Mouse (Mus musculus) ES-E14 (cell line): Measurements from ENCODE around the gene Dhx57. TPM values are rescaled to one million over a fixed set of nuclear protein-coding genes. Genes with fewer than 3 reads are reported as not detected.
A peak's percentile ranks its signal among the peaks of the same experiment; 100 is the strongest.

Experiments used
- DNase-seq: peaks from one replicate; pipeline ENCODE4 v3.0.0-alpha.2; 2013; ENCODE audit warnings: low read depth, low spot score
- H3K27ac ChIP-seq: 2 replicates; pipeline ENCODE4 v1.5.1; 2012; ENCODE audit warnings: low read depth, mild to moderate bottlenecking, low read length, moderate library complexity, mixed read lengths; ENCODE audit not compliant: poor library complexity, insufficient read depth, severe bottlenecking
- H3K36me3 ChIP-seq: 2 replicates; pipeline ENCODE4 v1.6.1; 2012; ENCODE audit warnings: mild to moderate bottlenecking, low read length, moderate library complexity, mixed read lengths; ENCODE audit not compliant: control insufficient read depth, poor library complexity, insufficient read depth, severe bottlenecking
- H3K4me1 ChIP-seq, 2 experiments: fragments of 150-350 bp in 1 of 2; sonication (generic) in 1 of 2; 2 replicates each; pipeline ENCODE4 v1.6.1; 2012; ENCODE audit warnings: low read length in 2 of 2, mild to moderate bottlenecking in 1 of 2, mixed read lengths in 1 of 2; ENCODE audit not compliant: control insufficient read depth in 2 of 2, insufficient read depth in 2 of 2, poor library complexity in 1 of 2
- H3K4me3 ChIP-seq, 2 experiments: fragments of 150-350 bp in 1 of 2; sonication (generic) in 1 of 2; 2 replicates each; pipeline ENCODE4 v1.5.1; 2012; ENCODE audit warnings: low read length in 2 of 2, low read depth in 1 of 2, mild to moderate bottlenecking in 1 of 2, mixed read lengths in 1 of 2; ENCODE audit not compliant: insufficient read depth in 1 of 2, poor library complexity in 1 of 2, severe bottlenecking in 1 of 2
- H3K9ac ChIP-seq: 2 replicates; pipeline ENCODE4 v1.6.1; 2012; ENCODE audit warnings: low read depth, mild to moderate bottlenecking, low read length, mixed read lengths; ENCODE audit not compliant: poor library complexity, insufficient read depth, severe bottlenecking
- H3K9me3 ChIP-seq: fragments of 150-350 bp; sonication (generic); 2 replicates; pipeline ENCODE4 v1.6.1; 2012; ENCODE audit warnings: low read depth, mild to moderate bottlenecking, low read length; ENCODE audit not compliant: control insufficient read depth, insufficient read depth
- CHD2 ChIP-seq: IDR thresholded peaks from 2 replicates; pipeline ENCODE4 v1.6.1; 2014; ENCODE audit warnings: mild to moderate bottlenecking, low read depth, low read length, inconsistent platforms
- HCFC1 ChIP-seq: IDR thresholded peaks from 2 replicates; pipeline ENCODE4 v1.6.1; 2012; ENCODE audit warnings: low read length, inconsistent platforms, borderline replicate concordance; ENCODE audit not compliant: insufficient read depth
- MAFK ChIP-seq: IDR thresholded peaks from 2 replicates; pipeline ENCODE4 v1.6.1; 2014; ENCODE audit warnings: mild to moderate bottlenecking, low read depth, low read length, inconsistent platforms; ENCODE audit not compliant: insufficient read depth
- ZC3H11A ChIP-seq: IDR thresholded peaks from 2 replicates; pipeline ENCODE4 v1.6.1; 2012; ENCODE audit warnings: low read depth, mild to moderate bottlenecking, inconsistent platforms, low read length, borderline replicate concordance
- ZNF384 ChIP-seq: IDR thresholded peaks from 2 replicates; pipeline ENCODE4 v1.6.1; 2012; ENCODE audit warnings: low read depth, low read length, inconsistent platforms
- in situ Hi-C, 2 experiments: fragments of 600-800 bp; cut with MboI; formaldehyde crosslinking; loops; one replicate each; pipeline ENCODE4 v1.15.1; 2025; ENCODE audit warnings: low sequenced_read_pairs in 2 of 2, inconsistent platforms in 1 of 2; ENCODE audit not compliant: unreplicated experiment in 2 of 2
- total RNA-seq: library from RNA; depleted of rRNA; stranded (reverse); fragments of 300-350 nt; gene quantifications from 2 replicates; pipeline ENCODE4 v1.2.3, GENCODE M21; 2012; rRNA removed

Dhx57 gene
- 13.9 and 15.2 TPM in 2 replicates for total RNA-seq

- TF ChIP-seq ZC3H11A: peak; percentile 10; the same call in 1 of the 2 replicates
- TF ChIP-seq ZNF384: no peak
- peak; percentile 71; the same call in 1 of the 2 replicates for TF ChIP-seq HCFC1
- TF ChIP-seq CHD2: peak; percentile 89
- no peak for TF ChIP-seq MAFK
- Histone ChIP-seq H3K9ac (peak within 1 kb of the TSS; percentile 82), H3K36me3 (no peaks in the 10 kb centered on the region), H3K4me1 (no peaks in the 10 kb centered on the region), H3K9me3 (no peaks in the 10 kb centered on the region), H3K27ac (0 out of 2 replicates have a peak within 1 kb of the TSS, but pooled peaks have one; percentile 3), H3K4me3 (peak within 1 kb of the TSS; percentile 84 to 96)
- DNase-seq: peak; percentile 96
- in situ Hi-C loops: no loop called here
These were observed at the start of gene Dhx57, which contains the start of gene Morn2 for GRCm38 (mm10) chr17:80290074-80290657. Dhx57 (minus strand) TSS chr17:80290476. Morn2 (plus strand) TSS chr17:80290203.

- Histone ChIP-seq H3K36me3 (no peaks in the 10 kb centered on the region), H3K9me3 (no peaks in the 10 kb centered on the region), H3K27ac (no peak overlapping the region), H3K9ac (no peak overlapping the region), H3K4me3 (no peak overlapping the region), H3K4me1 (no peaks in the 10 kb centered on the region)
- in situ Hi-C loops: no loop called here
- no peak for DNase-seq
- TF ChIP-seq ZC3H11A (no peak; the same call in 1 of the 2 replicates), MAFK (no peak), ZNF384 (no peak), CHD2 (no peak), HCFC1 (no peak)
These were observed 42.1 kb upstream of the Dhx57 start for GRCm38 (mm10) chr17:80332386-80332785.

- H3K9ac ChIP-seq: no peak overlapping the region
- TF ChIP-seq HCFC1: no peak
- no peak for TF ChIP-seq CHD2
- no peak for TF ChIP-seq MAFK
- no peak for TF ChIP-seq ZNF384
- TF ChIP-seq ZC3H11A: no peak
- no peaks in the 10 kb centered on the region for H3K9me3 ChIP-seq
- H3K27ac ChIP-seq: no peak overlapping the region
- H3K36me3 ChIP-seq: no peaks in the 10 kb centered on the region
- no peaks in the 10 kb centered on the region for H3K4me1 ChIP-seq
- in situ Hi-C loops: no loop called here
- DNase-seq: no peak
- H3K4me3 ChIP-seq: no peak overlapping the region
These were observed 36.2 kb upstream of the Dhx57 start for GRCm38 (mm10) chr17:80326431-80326830.

- Histone ChIP-seq H3K36me3 (no peaks in the 10 kb centered on the region), H3K9ac (no peak overlapping the region), H3K27ac (no peak overlapping the region), H3K4me1 (no peaks in the 10 kb centered on the region), H3K9me3 (no peaks in the 10 kb centered on the region), H3K4me3 (no peak overlapping the region)
- in situ Hi-C loops: no loop called here
- TF ChIP-seq MAFK (no peak), CHD2 (no peak), ZC3H11A (no peak), ZNF384 (no peak), HCFC1 (no peak)
- DNase-seq: no peak
These were observed 35.2 kb upstream of the Dhx57 start for GRCm38 (mm10) chr17:80325456-80325855.
